Mouse (Mus musculus) forebrain, postnatal 0 days (tissue): ENCODE data around the gene Kif28. TPM values are rescaled to one million over a fixed set of nuclear protein-coding genes. Genes with fewer than 3 reads are reported as not detected.
"Not testable (repeated sequence)": the region's sequence is repeated elsewhere in the genome, so short reads cannot be mapped to it uniquely, and the experiment has no call there.

Experiments used
- ATAC-seq: fragments of 200-750 bp; cut with Nextera tagmentation; 2 replicates; pipeline ENCODE4 v1.8.0; 2017; ENCODE audit warnings: mild to moderate bottlenecking, moderate library complexity
- DNase-seq: peaks from one replicate; pipeline ENCODE4 v3.0.0-alpha.2; 2015
- H3K27ac ChIP-seq: fragments of 300-500 bp; sonication (generic); 2 replicates; pipeline ENCODE4 v1.5.1; 2014; ENCODE audit warnings: low read depth, mild to moderate bottlenecking, antibody characterized with exemption, low read length, moderate library complexity, mixed read lengths
- H3K27me3 ChIP-seq: fragments of 300-500 bp; sonication (generic); 2 replicates; pipeline ENCODE4 v1.6.1; 2014; ENCODE audit warnings: mild to moderate bottlenecking, low read length, mixed read lengths; ENCODE audit not compliant: insufficient read depth
- H3K36me3 ChIP-seq: fragments of 300-500 bp; sonication (generic); 2 replicates; pipeline ENCODE4 v1.6.1; 2014; ENCODE audit warnings: mild to moderate bottlenecking, moderate library complexity; ENCODE audit not compliant: insufficient read depth
- H3K4me1 ChIP-seq: fragments of 300-500 bp; sonication (generic); 2 replicates; pipeline ENCODE4 v1.6.1; 2014; ENCODE audit warnings: antibody characterized with exemption; ENCODE audit not compliant: insufficient read depth
- H3K4me2 ChIP-seq: fragments of 300-500 bp; sonication (generic); 2 replicates; pipeline ENCODE4 v1.6.1; 2014; ENCODE audit warnings: low read depth, mild to moderate bottlenecking, moderate library complexity
- H3K4me3 ChIP-seq: fragments of 300-500 bp; sonication (generic); 2 replicates; pipeline ENCODE4 v1.5.1; 2014; ENCODE audit warnings: low read depth, low read length, mixed read lengths
- H3K9ac ChIP-seq: fragments of 300-500 bp; sonication (generic); 2 replicates; pipeline ENCODE4 v1.6.1; 2014; ENCODE audit warnings: mild to moderate bottlenecking
- H3K9me3 ChIP-seq: fragments of 300-500 bp; sonication (generic); 2 replicates; pipeline ENCODE4 v1.6.1; 2016; ENCODE audit warnings: low read length
- CTCF ChIP-seq: sonication (generic); IDR thresholded peaks from 2 replicates; pipeline ENCODE4 v1.5.1; 2016; ENCODE audit warnings: antibody characterized with exemption, control low read depth, low read depth
- WGBS: fragments of 180-500 bp; shearing (Covaris S2); extraction: QIAGEN DNeasy Blood & Tissue Kit; methylation state at CpG from one replicate; pipeline ENCODE4 v1.1.7; 2014; 5-methylcytosine and 5-hydroxymethylcytosine counted together
- polyA plus RNA-seq: library from polyadenylated mRNA; unstranded; fragments of >200 nt; fragmentation: Nextera tagmentation; extraction: Ambion mirVana; gene quantifications from 2 replicates; pipeline ENCODE4 v1.2.1, GENCODE M21; 2015
- total RNA-seq: library from RNA; depleted of rRNA; stranded (reverse); fragments of >200 nt; gene quantifications from 2 replicates; pipeline ENCODE4 v1.2.3, GENCODE M21; 2014

The Kif28 gene
- total and polyA plus RNA-seq, 2 experiments from 2014 or later, result not detected

DNA sequence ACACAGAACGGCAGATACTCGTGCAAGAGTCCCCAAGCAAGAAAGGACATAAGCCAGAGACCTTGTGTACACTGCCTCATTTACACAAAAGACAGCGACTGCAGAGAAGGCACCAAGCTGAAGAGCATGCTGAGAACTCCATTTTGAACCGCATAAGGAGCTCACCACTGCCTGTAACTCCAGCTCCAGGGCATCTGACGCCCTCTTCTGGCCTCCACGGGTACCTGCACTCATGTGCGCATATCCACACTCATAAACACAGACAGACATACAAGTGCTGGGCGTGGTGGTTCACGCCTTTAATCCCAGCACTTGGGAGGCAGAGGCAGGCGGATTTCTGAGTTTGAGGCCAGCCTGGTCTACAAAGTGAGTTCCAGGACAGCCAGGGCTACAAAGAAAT lies 16.4 kb downstream of the Kif28 start:
- TF ChIP-seq CTCF, result no peak
- DNase-seq (no peak), ATAC-seq (no peak)
- WGBS, result 88% methylated on average over 10 of the region's 10 CpGs
- Histone ChIP-seq H3K27me3 (no peaks in the 10 kb centered on the region), H3K9ac (no peak overlapping the region), H3K27ac (no peak overlapping the region), H3K36me3 (no peaks in the 10 kb centered on the region), H3K4me3 (no peak overlapping the region), H3K9me3 (no peaks in the 10 kb centered on the region), H3K4me2 (no peak overlapping the region), H3K4me1 (no peaks in the 10 kb centered on the region)

DNA sequence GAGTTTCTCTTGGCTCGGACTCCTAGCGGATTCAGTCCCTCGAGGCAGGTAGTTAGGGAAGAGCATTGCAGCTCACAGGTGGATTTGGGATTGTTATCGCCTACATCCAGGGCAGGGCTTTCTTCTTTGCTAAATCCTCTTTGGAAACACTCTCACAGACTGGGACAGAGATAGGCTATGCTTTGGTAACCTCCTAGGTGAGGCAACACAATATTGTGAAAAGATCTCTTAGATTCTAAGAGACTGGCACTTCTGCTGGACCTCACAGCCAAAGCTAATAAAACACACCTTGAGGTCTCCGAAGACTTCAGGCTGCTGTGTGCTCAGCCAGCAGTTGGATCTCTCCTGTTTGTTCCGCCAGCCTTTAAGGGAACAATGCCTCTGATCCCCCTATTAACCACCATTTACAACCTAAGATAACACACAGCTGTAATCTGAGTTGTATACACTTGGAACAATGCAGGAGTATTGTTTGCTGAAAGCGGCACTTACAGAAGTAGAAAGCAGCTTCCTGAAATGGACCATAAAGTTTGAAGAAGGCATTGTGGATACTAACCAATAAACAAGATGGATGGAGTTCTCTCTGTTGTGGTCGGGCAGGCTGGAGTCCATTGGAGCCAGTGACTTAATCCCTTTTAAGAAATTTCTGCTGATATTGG lies 22.1 kb downstream of the Kif28 start:
- no peaks in the 10 kb centered on the region for H3K9me3 ChIP-seq
- ATAC-seq (no peak), DNase-seq (no peak)
- no peaks in the 10 kb centered on the region for H3K27me3 ChIP-seq
- H3K27ac ChIP-seq, result no peak overlapping the region
- no peaks in the 10 kb centered on the region for H3K4me1 ChIP-seq
- 77% methylated on average over 8 of the region's 8 CpGs for WGBS
- TF ChIP-seq CTCF, result no peak
- no peak overlapping the region for H3K4me2 ChIP-seq
- no peaks in the 10 kb centered on the region for H3K36me3 ChIP-seq
- H3K4me3 ChIP-seq, result no peak overlapping the region
- no peak overlapping the region for H3K9ac ChIP-seq

DNA sequence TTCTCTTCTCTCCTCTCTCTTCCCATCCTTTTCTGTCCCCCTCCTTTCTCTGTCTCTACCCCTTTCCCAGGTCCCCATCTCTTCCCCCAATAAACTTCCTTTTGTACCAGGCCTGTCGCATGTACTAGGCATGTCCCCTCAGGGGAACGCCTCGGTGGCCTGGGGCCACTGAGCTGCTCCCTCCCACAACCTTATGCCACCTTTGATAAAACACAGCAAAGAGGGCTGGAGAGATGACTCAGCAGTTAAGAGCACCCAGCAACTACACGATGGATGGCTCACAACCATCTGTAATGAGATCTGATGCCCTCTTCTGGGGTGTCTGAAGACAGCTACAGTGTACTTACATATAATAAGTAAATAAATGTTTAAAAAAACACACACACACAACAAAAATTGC lies 29.3 kb downstream of the Kif28 start:
- no peak overlapping the region for H3K4me2 ChIP-seq
- H3K4me1 ChIP-seq, result no peaks in the 10 kb centered on the region
- H3K27ac ChIP-seq, result no peak overlapping the region
- ATAC-seq (no peak), DNase-seq (no peak)
- no peaks in the 10 kb centered on the region for H3K9me3 ChIP-seq
- H3K36me3 ChIP-seq, result no peaks in the 10 kb centered on the region
- H3K27me3 ChIP-seq, result no peaks in the 10 kb centered on the region
- TF ChIP-seq CTCF, result no peak
- WGBS, result 96% methylated on average over 4 of the region's 4 CpGs
- H3K9ac ChIP-seq, result no peak overlapping the region
- H3K4me3 ChIP-seq, result no peak overlapping the region

DNA sequence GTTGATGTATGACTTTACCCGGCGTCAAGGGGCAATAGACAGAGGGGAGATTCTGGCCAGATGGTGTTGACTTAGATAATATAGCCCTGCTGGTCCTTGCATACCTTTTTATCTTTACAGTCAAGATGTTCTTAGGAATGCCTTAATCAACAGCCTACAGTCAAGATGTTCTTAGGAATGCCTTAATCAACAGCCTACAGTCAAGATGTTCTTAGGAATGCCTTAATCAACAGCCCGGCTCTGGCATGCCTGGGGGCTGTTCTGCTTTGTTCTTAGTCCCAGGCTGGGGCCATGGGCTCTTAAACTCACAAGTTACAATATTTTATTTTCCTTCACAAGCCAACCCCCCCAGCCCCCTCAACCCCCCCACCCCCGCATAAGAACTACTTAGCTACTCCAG lies 29.8 kb downstream of the Kif28 start:
- H3K36me3 ChIP-seq, H3K9me3 ChIP-seq, H3K4me3 ChIP-seq, ATAC-seq, H3K4me1 ChIP-seq, H3K27ac ChIP-seq, H3K4me2 ChIP-seq, H3K27me3 ChIP-seq, H3K9ac ChIP-seq, DNase-seq: not testable (repeated sequence)
- 92% methylated on average over 4 of the region's 4 CpGs for WGBS

DNA sequence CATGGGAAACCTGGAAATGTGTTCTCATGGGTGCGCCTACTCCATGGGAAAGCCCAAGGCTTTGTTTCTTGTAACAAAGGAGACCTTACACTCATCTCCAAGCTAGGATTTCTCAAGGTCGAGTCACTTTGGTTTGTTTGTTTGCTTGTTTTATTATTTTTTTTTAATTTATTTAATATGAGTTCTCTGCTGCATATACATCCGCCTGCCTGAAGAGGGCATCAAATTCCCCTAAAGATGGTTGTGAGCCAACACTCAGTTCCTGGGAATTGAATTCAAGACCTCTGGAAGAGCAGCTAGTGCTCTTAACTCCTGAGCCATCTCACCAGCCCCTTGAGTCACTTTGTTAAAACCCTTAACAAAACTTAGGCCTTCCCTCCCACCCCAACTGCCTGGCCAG lies 31.7 kb downstream of the Kif28 start:
- ATAC-seq (no peak), DNase-seq (no peak)
- no peak overlapping the region for H3K4me2 ChIP-seq
- no peak overlapping the region for H3K9ac ChIP-seq
- no peaks in the 10 kb centered on the region for H3K9me3 ChIP-seq
- no peak for TF ChIP-seq CTCF
- no peaks in the 10 kb centered on the region for H3K36me3 ChIP-seq
- H3K27ac ChIP-seq, result no peak overlapping the region
- no peaks in the 10 kb centered on the region for H3K27me3 ChIP-seq
- H3K4me3 ChIP-seq, result no peak overlapping the region
- WGBS, result 87% methylated on average over 3 of the region's 3 CpGs
- H3K4me1 ChIP-seq, result no peaks in the 10 kb centered on the region

DNA sequence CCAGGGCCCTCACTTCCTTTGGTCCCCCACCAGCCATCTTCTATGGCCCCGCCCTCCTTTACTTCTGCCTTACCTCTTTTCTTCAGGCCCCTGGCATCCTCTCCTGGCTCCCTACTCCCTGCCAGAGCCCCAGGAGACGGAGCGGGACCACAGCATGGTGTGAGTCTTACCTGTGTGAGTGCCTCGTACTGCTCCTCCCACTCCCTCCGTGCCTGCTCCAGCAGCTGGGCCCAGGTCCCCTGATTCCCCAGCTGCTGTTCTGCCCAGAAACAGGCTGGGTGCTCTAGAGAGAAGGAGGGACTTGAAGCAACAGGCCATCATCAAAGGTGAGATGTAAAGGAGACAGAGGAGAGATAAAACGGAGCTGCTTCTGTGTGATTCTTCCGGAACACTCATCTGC lies 32.4 kb downstream of the Kif28 start:
- DNase-seq (no peak), ATAC-seq (no peak)
- Histone ChIP-seq H3K36me3 (no peaks in the 10 kb centered on the region), H3K9me3 (no peaks in the 10 kb centered on the region), H3K4me2 (no peak overlapping the region), H3K27me3 (no peaks in the 10 kb centered on the region), H3K27ac (no peak overlapping the region), H3K4me1 (no peaks in the 10 kb centered on the region), H3K4me3 (no peak overlapping the region), H3K9ac (no peak overlapping the region)
- no peak for TF ChIP-seq CTCF
- 84% methylated on average over 7 of the region's 7 CpGs for WGBS

DNA sequence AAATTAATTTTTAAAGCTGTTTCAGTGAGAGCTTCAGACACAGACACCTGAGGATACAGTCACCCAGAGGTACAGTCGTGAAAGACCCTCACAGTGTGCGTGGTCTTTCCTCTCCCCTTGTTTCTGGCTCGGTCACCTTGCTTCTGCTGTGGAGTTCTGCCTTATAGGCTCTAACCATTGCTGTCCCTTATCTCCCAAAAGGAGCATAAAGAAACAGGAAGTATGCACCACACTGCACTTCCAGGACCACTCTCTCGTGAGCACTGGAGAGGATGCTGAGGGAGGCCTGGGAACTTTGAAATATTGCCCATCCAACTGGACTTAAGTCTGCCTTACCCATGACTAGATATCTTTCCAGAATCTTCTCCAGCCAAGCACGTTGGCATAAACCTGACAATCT lies 34.3 kb downstream of the Kif28 start:
- H3K4me1 ChIP-seq, result no peaks in the 10 kb centered on the region
- H3K9me3 ChIP-seq, result no peaks in the 10 kb centered on the region
- H3K27ac ChIP-seq, result no peak overlapping the region
- 87% methylated on average over 5 of the region's 5 CpGs for WGBS
- H3K4me2 ChIP-seq, result no peak overlapping the region
- TF ChIP-seq CTCF, result no peak
- H3K27me3 ChIP-seq, result no peaks in the 10 kb centered on the region
- H3K36me3 ChIP-seq, result no peaks in the 10 kb centered on the region
- DNase-seq (no peak), ATAC-seq (no peak)
- H3K4me3 ChIP-seq, result no peak overlapping the region
- H3K9ac ChIP-seq, result no peak overlapping the region

DNA sequence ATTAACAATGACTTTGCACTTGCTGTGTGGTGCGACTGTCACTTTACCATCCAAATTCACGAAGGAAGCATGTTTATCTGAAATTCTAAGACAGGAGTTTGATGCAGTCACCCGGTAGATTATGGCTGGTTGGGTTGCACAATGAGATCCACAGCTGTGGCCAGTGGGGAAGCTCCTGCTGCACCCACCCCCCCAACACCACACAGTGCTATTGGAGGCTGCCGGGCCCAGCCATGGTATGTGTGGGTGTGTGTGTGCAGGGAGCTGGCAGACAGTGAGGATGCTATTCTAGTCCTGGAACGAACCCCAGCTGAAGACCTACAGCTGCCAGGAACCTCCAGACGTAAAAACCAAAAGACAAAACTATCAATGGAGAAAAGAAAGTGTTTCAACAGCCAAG lies 35.7 kb downstream of the Kif28 start:
- Histone ChIP-seq H3K4me3 (no peak overlapping the region), H3K4me1 (no peaks in the 10 kb centered on the region), H3K36me3 (no peaks in the 10 kb centered on the region), H3K9ac (no peak overlapping the region), H3K4me2 (no peak overlapping the region), H3K27ac (no peak overlapping the region), H3K9me3 (no peaks in the 10 kb centered on the region), H3K27me3 (no peaks in the 10 kb centered on the region)
- DNase-seq (peak; percentile 63), ATAC-seq (peak; percentile 96)
- WGBS, result 67% methylated on average over 6 of the region's 6 CpGs
- no peak for TF ChIP-seq CTCF
